Mouse (Mus musculus) lung, adult 2 months (tissue): Measurements from ENCODE around the gene Thbs4. TPM values are rescaled to one million over a fixed set of nuclear protein-coding genes. Genes with fewer than 3 reads are reported as not detected.

Experiments
- DNase-seq: peaks from one replicate; pipeline ENCODE4 v3.0.0; 2022
- H3K4me1 ChIP-seq: fragments of 200-500 bp; 2 replicates; pipeline ENCODE4 v1.6.1; 2011; ENCODE audit warnings: low read length; ENCODE audit not compliant: control insufficient read depth, insufficient read depth
- H3K4me3 ChIP-seq: fragments of 200-500 bp; replicated peaks from 2 replicates; pipeline ENCODE3; 2011; ENCODE audit warnings: low read depth, mild to moderate bottlenecking, control low read depth, low read length; ENCODE audit errors: extremely low read depth
- CTCF ChIP-seq: fragments of 200-500 bp; IDR thresholded peaks from 2 replicates; pipeline ENCODE4 v1.5.1; 2011; ENCODE audit warnings: mild to moderate bottlenecking, low read length, control low read depth; ENCODE audit not compliant: insufficient read depth
- POLR2A ChIP-seq: fragments of 200-500 bp; IDR thresholded peaks from 2 replicates; pipeline ENCODE4 v1.6.1; 2011; ENCODE audit warnings: low read depth, mild to moderate bottlenecking, control low read depth, low read length, borderline replicate concordance; ENCODE audit errors: extremely low read depth
- WGBS: fragments of 180-500 bp; shearing (Covaris S2); methylation state at CpG from one replicate; pipeline ENCODE4 v1.1.7; 2018; 5-methylcytosine and 5-hydroxymethylcytosine counted together
- polyA plus RNA-seq: library from polyadenylated mRNA; depleted of rRNA; stranded (reverse); fragments of >200 nt; gene quantifications from 2 replicates; pipeline ENCODE4 v1.2.3, GENCODE M21; 2012; rRNA removed

Gene Thbs4
- polyA plus RNA-seq, 1 experiment: 5.3 TPM

DNA sequence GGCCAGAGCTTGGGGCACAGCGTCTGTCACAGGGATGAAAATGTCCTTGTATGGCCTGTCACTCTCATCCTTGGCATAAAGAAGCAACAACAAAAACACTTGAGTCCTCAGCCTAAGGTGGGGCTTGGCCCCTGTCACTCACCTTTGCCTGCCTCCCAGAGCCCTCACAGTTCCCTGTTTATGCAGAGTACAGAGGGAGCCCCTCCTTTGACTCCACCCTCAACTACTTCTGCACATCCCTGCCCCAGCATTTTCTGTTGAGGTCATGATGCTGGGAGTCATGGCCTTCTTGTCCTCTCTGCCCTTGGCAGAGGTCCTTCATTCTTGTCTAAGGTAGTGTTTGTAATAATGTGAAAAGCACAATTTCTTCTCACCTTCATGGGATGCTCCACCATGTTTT, 86.2 kb downstream of the Thbs4 start:
- no peaks in the 10 kb centered on the region for H3K4me1 ChIP-seq
- TF ChIP-seq CTCF (no peak), POLR2A (no peak)
- no peak overlapping the region for H3K4me3 ChIP-seq
- no peak for DNase-seq
- WGBS: 93% methylated on average over 1 of the region's 1 CpGs

GRCm38 (mm10) chr13:92707941-92708340, 86.7 kb downstream of the Thbs4 start:
- 75% methylated on average over 2 of the region's 2 CpGs for WGBS
- no peak overlapping the region for H3K4me3 ChIP-seq
- TF ChIP-seq POLR2A: no peak
- no peak for TF ChIP-seq CTCF
- no peaks in the 10 kb centered on the region; the same call in 1 of the 2 replicates for H3K4me1 ChIP-seq
- no peak for DNase-seq

DNA sequence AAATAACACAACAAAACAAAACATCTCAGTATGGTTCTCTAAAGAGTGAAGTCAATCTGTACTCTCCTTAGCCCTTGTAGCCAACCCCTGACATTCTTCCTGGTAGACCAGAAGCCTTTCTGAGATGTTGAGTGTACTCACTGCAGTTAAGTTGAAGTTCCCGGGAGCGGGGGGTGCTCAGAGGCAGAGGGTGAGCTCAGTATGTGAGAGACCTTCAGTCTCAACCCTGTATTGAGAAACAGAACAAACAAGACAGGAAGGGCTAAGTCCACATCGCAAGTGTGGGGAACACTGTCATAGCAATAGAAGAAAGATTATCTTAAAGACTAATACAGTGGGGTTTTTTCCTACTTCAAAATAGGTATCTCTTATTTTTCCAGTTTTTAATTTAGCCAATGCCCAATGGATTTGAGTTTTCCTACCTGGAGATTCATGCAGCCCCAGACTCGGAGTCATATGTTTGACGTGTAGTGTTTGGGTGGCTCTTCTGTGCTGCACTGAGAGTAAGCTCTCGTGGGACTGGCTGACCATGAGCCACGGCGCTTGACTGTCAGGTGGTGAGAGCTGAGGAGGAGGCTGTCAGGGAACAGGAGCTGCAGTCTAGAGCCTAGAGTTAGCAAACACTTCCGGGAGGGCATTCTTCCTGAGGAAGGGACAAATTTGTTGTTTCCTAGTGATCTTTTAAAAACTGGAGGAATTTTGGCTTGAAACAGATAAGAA, 88.1 kb downstream of the Thbs4 start:
- Histone ChIP-seq H3K4me3 (no peak overlapping the region), H3K4me1 (no peaks in the 10 kb centered on the region; the same call in 1 of the 2 replicates)
- no peak for TF ChIP-seq POLR2A
- no peak for TF ChIP-seq CTCF
- WGBS: 66% methylated on average over 9 of the region's 9 CpGs
- no peak for DNase-seq

DNA sequence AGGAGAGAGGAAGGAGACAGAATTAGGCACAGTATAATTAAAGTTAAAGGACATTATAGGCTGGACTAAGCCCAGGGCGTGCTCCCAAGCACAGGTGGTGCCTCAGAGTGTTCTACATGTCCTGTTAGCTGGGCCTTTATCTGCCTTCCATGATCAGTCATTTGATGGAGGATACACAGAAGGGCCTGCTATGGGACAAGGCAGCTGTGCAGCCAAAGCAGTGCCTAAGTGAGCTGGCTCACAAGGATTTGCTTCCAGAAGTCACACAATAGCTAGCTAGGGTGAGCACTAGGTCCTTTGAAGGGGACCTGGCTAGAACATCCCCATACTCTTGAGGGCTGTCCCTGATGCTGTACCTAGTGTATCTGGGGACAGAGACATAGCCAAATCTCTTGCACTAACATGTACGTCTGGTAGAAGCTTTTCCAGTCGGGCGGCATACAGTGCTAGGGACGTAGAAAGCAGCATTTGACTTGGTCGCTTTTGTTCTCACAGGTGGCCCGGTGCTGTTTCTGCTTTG, 89.5 kb downstream of the Thbs4 start:
- no peak overlapping the region for H3K4me3 ChIP-seq
- TF ChIP-seq CTCF (no peak), POLR2A (no peak)
- H3K4me1 ChIP-seq: no peaks in the 10 kb centered on the region; the same call in 1 of the 2 replicates
- 93% methylated on average over 7 of the region's 7 CpGs for WGBS
- no peak for DNase-seq

- Histone ChIP-seq H3K4me1 (no peaks in the 10 kb centered on the region; the same call in 1 of the 2 replicates), H3K4me3 (no peak overlapping the region)
- WGBS: 89% methylated on average over 7 of the region's 7 CpGs
- TF ChIP-seq POLR2A: no peak
- no peak for TF ChIP-seq CTCF
- DNase-seq: no peak
Observed at GRCm38 (mm10) chr13:92704189-92704588, 90.4 kb downstream of the Thbs4 start.

GRCm38 (mm10) chr13:92703241-92704027, 91.2 kb downstream of the Thbs4 start:
- Histone ChIP-seq H3K4me1 (no peaks in the 10 kb centered on the region; the same call in 1 of the 2 replicates), H3K4me3 (no peak overlapping the region)
- peak; percentile 18; the same call in 1 of the 2 replicates for TF ChIP-seq CTCF
- no peak for TF ChIP-seq POLR2A
- DNase-seq: no peak
- WGBS: 78% methylated on average over 8 of the region's 8 CpGs

DNA sequence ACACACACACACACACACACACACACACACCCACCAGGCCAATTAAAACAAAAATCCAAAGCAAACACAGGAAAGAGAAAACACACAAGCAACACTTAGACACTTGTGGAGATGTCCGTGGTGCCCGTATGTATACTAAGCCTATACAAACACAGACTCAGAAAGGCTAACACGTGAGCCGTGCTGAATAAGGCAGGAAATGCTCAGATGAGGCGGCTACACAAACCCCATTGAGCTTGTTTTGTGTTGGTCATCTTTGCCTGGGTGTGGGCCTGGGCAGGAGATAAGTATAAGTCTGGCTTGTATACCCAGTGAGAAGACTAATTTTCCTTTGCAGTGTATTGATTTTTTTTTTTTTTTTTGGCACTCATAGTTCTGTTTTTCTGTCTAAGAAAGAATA, 92.6 kb downstream of the Thbs4 start:
- no peaks in the 10 kb centered on the region; the same call in 1 of the 2 replicates for H3K4me1 ChIP-seq
- WGBS: 57% methylated on average over 5 of the region's 5 CpGs
- TF ChIP-seq POLR2A (no peak), CTCF (no peak)
- no peak for DNase-seq
- H3K4me3 ChIP-seq: no peak overlapping the region

Other genes starting within 250 kb of the Thbs4 start
- gene Spz1, start 218.6 kb downstream of the Thbs4 start, polyA plus RNA-seq: not detected in 2 replicates
- 28.4 and 38.3 TPM in 2 replicates for gene Serinc5, start 183.7 kb downstream of the Thbs4 start, polyA plus RNA-seq
- 3.8 and 6.5 TPM in 2 replicates for gene Mtx3, start 49.9 kb upstream of the Thbs4 start, polyA plus RNA-seq